Mouse (Mus musculus): ENCODE results near the gene Rsl1.
"Not testable (repeated sequence)": the region's sequence is repeated elsewhere in the genome, so short reads cannot be mapped to it uniquely, and the experiment has no call there.

Rsl1 gene

GRCm38 (mm10) chr13:67172991-67173722, at the start of gene Rsl1:
Gene Rsl1, plus strand, starts transcription at chr13:67173182.
- peak; percentile 93 for DNase-seq (ENCODE audit: low read depth)

DNA sequence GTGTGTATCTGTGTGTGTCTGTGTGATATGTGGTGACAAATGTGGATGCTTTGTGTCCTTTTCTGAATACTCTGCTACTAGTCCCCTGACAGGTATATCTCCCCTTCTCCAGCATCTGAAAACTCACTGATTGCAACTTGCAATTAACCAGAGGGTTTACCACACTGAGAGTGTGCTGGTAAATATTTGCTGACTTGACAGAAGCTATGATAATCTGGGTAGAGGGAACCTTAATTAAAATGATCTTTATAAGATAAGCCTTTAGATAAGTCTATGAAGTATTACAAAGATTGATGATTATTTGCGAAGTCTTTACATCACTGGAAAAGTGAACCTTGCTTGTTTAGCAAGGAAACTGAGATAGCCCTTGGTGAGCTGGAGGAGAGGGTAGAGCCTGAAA, 48.5 kb upstream of the Rsl1 start:
- DNase-seq (ENCODE audit: low read depth): no peak

DNA sequence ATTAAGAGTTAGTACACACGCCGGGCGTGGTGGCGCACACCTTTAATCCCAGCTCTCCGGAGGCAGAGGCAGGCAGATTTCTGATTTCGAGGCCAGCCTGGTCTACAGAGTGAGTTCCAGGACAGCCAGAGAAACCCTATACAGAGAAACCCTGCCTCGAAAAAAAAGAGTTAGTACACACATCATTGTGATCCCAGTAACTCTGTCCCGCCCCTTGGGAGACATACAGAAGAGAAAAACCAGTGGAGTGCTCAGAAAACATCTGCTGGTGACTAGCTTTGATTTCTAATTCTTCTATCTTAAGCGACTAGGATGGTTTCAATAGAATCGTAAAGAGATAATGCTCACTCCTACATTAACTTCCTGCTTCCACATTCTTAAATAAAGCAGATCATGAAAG, 45.5 kb upstream of the Rsl1 start:
- not testable (repeated sequence) for DNase-seq (ENCODE audit: low read depth)

- DNase-seq (ENCODE audit: low read depth): peak; percentile 91
Observed at GRCm38 (mm10) chr13:67128038-67128721, 44.8 kb upstream of the Rsl1 start.

- DNase-seq (ENCODE audit: low read depth): peak; percentile 10
Observed at GRCm38 (mm10) chr13:67166122-67166521, 6.9 kb upstream of the Rsl1 start.

GRCm38 (mm10) chr13:67173723-67174055, 707 bp downstream of the Rsl1 start:
- peak; percentile 27 for DNase-seq (ENCODE audit: low read depth)

- peak; percentile 88 for DNase-seq (ENCODE audit: low read depth)
Observed at GRCm38 (mm10) chr13:67194340-67194894, 21.4 kb downstream of the Rsl1 start, which contains the start of gene Zfp455. Gene Zfp455, plus strand, starts transcription at chr13:67194506.

GRCm38 (mm10) chr13:67201656-67202055, 28.7 kb downstream of the Rsl1 start:
- DNase-seq (ENCODE audit: low read depth): no peak

GRCm38 (mm10) chr13:67214015-67214607, 41.1 kb downstream of the Rsl1 start:
- DNase-seq (ENCODE audit: low read depth): peak; percentile 56

Measured in induced T-regulatory cell, adult 2 months (primary cell).